Mouse (Mus musculus) ovary, adult 2 months (tissue): ENCODE measurements around the gene Btc. TPM values are rescaled to one million over a fixed set of nuclear protein-coding genes. Genes with fewer than 3 reads are reported as not detected.

Experiments used
- polyA plus RNA-seq: library from polyadenylated mRNA; depleted of rRNA; stranded (reverse); fragments of >200 nt; gene quantifications from 2 replicates; pipeline ENCODE4 v1.2.3, GENCODE M21; 2012; rRNA removed

Gene Btc
- polyA plus RNA-seq: 0.41 and 0.54 TPM in 2 replicates

DNA sequence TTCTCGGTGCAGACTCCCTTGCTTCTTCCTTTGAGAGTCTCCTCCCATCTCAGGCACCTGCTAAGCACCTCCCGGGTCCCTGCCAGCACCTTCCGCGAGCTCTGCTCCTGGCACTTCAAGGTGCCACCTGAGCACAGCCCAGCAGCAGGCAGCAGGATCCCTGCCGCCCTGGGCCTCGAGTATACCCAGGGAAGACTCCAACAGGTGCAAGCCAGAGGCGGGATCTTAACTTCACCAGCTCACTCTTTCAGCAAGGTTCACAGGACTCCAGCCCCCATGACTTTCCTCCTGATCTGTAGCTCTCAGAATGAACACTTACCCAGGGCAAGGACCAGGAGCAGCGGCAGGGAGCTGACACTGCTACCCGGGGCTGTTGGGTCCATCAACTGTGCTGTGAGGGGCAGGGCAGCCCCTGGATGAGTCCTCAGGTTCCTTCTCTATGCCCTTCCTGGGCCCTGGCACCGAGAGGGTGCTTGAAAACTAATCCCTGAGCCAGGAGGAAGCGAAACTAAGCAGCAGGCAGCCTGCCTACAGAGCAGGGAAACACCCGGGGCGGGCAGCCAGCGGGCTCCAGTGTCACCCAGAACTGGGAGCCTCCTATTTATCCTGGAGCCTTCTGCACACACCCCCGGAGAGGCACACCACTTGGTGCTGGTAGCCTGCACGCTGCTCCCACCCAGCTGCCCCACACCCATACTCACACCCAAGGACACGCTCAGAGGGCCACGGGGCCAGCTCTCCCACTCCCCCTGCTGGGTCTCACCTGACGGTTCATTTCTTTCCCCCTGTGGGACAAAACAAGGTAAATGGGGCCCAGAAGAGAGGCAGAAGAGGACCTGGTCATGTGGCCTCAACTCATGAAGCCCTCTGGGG lies at the start of gene Btc:
Gene Btc (minus strand): TSS at position 656 of the 873 bp plus-strand sequence.

Other genes starting within 250 kb of the Btc start
- 5.8 and 8.5 TPM in 2 replicates for gene Parm1, start 114.6 kb upstream of the Btc start, polyA plus RNA-seq